Mouse (Mus musculus) small intestine, adult 2 months (tissue): ENCODE measurements around the gene Adam30.

Experiments used
- CTCF ChIP-seq: fragments of 200-500 bp; IDR thresholded peaks from 2 replicates; pipeline ENCODE4 v1.5.1; 2012; ENCODE audit warnings: low read depth, mild to moderate bottlenecking, control low read depth, inconsistent platforms, low read length, moderate library complexity, mixed read lengths; ENCODE audit not compliant: insufficient replicate concordance, insufficient read length; ENCODE audit errors: extremely low read depth
- POLR2A ChIP-seq: fragments of 200-500 bp; IDR thresholded peaks from 2 replicates; pipeline ENCODE4 v1.6.1; 2012; ENCODE audit warnings: low read depth, mild to moderate bottlenecking, control low read depth, inconsistent platforms, low read length, moderate library complexity

GRCm38 (mm10) chr3:98157585-98157984, 2.8 kb upstream of the Adam30 start:
- TF ChIP-seq POLR2A (no peak), CTCF (no peak)
